Mouse (Mus musculus) liver, adult 2 months (tissue): Measurements from ENCODE around the gene Cadm1.

Experiments used
- CTCF ChIP-seq: fragments of 200-500 bp; IDR thresholded peaks from 2 replicates; pipeline ENCODE4 v1.5.1; 2011; ENCODE audit warnings: low read depth, low read length, control low read depth
- POLR2A ChIP-seq: fragments of 200-500 bp; IDR thresholded peaks from 2 replicates; pipeline ENCODE4 v1.6.1; 2011; ENCODE audit warnings: low read length, control low read depth; ENCODE audit not compliant: insufficient read depth; ENCODE audit errors: extremely low read depth

- no peak for TF ChIP-seq CTCF
- no peak for TF ChIP-seq POLR2A
Measured at GRCm38 (mm10) chr9:47771953-47772352, 242.0 kb downstream of the Cadm1 start.
